Mouse (Mus musculus) cortical plate, adult 2 months (tissue): ENCODE results near the gene Tmc8.

ENCODE experiments used
- CTCF ChIP-seq: fragments of 200-500 bp; IDR thresholded peaks from 2 replicates; pipeline ENCODE4 v1.5.1; 2011; ENCODE audit warnings: mild to moderate bottlenecking, control low read depth, low read length; ENCODE audit not compliant: insufficient read depth; ENCODE audit errors: extremely low read depth
- POLR2A ChIP-seq: fragments of 200-500 bp; IDR thresholded peaks from 2 replicates; pipeline ENCODE4 v1.6.1; 2011; ENCODE audit warnings: mild to moderate bottlenecking, low read length, control low read depth; ENCODE audit not compliant: insufficient read depth; ENCODE audit errors: extremely low read depth

DNA sequence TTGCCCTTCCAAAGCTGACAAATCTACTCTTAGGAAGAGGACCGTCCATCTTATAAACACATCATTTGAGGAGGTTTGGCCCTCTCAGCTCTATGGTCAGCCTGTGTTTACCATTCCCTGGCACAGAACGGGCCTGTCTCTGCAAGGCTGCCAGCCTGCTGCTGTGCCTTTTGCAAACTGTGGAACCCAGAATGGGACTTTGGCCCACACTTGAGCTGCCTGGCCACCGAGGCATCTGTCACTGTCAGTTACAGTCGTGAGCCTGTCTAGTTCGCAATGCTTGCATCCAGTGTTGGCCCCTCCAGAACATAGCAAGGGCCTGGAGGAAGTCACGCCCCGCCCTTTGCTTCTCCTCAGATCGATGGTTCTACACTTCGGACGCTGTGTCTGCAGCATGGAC lies 22.6 kb upstream of the Tmc8 start:
- TF ChIP-seq CTCF (no peak), POLR2A (no peak)
